Mouse (Mus musculus): ENCODE measurements around the gene Rrn3. TPM values are rescaled to one million over a fixed set of nuclear protein-coding genes. Genes with fewer than 3 reads are reported as not detected.

The Rrn3 gene
- polyA plus RNA-seq, 1 experiment from 2014 or later = 59.2 TPM

Small RNA genes lying within 50 kb of the gene (microRNA-seq; reads per million reads assigned to microRNA genes)
- not detected for gene Gm27734

Other genes starting within 250 kb of the Rrn3 start
- 43.8 and 45.2 TPM in 2 replicates for gene Parn, start 112.5 kb upstream of the Rrn3 start, polyA plus RNA-seq (2015; fragmentation: Nextera tagmentation; extraction: Ambion mirVana)
- gene Bfar, start 108.8 kb upstream of the Rrn3 start, polyA plus RNA-seq (2015; fragmentation: Nextera tagmentation; extraction: Ambion mirVana) = 42.1 and 47.9 TPM in 2 replicates
- 5.6 and 6.7 TPM in 2 replicates for gene 3110001I22Rik, start 108.8 kb upstream of the Rrn3 start, polyA plus RNA-seq (2015; fragmentation: Nextera tagmentation; extraction: Ambion mirVana)
- 3.0 TPM in 2 replicates for gene Pla2g10, start 49.7 kb upstream of the Rrn3 start, polyA plus RNA-seq (2015; fragmentation: Nextera tagmentation; extraction: Ambion mirVana)
- 160 and 163 TPM in 2 replicates for gene Ntan1, start 38.1 kb downstream of the Rrn3 start, polyA plus RNA-seq (2015; fragmentation: Nextera tagmentation; extraction: Ambion mirVana)
- gene Pdxdc1, start 122.4 kb downstream of the Rrn3 start, polyA plus RNA-seq (2015; fragmentation: Nextera tagmentation; extraction: Ambion mirVana) = 81.9 and 82.5 TPM in 2 replicates
- gene Mpv17l, start 122.5 kb downstream of the Rrn3 start, polyA plus RNA-seq (2015; fragmentation: Nextera tagmentation; extraction: Ambion mirVana) = 8.4 and 9.2 TPM in 2 replicates
- gene 2900011O08Rik, start 205.9 kb downstream of the Rrn3 start, polyA plus RNA-seq (2015; fragmentation: Nextera tagmentation; extraction: Ambion mirVana) = 0.30 and 0.59 TPM in 2 replicates
- gene Ifitm7, start 206.2 kb downstream of the Rrn3 start, polyA plus RNA-seq (2015; fragmentation: Nextera tagmentation; extraction: Ambion mirVana) = not detected in 2 replicates

Measured in lung, embryonic 15.5 days (tissue).